Mouse (Mus musculus): Measurements from ENCODE around the gene Pf4. TPM values are rescaled to one million over a fixed set of nuclear protein-coding genes. Genes with fewer than 3 reads are reported as not detected.

The Pf4 gene
- 84.2 and 88.9 TPM in 2 replicates for polyA plus RNA-seq (2015; fragmentation: Nextera tagmentation; extraction: Ambion mirVana)

GRCm38 (mm10) chr5:90771880-90772653, at the start of gene Pf4:
TSS of gene Pf4 (plus strand) at chr5:90772435.
- no peak for DNase-seq (ENCODE audit: low spot score)

DNA sequence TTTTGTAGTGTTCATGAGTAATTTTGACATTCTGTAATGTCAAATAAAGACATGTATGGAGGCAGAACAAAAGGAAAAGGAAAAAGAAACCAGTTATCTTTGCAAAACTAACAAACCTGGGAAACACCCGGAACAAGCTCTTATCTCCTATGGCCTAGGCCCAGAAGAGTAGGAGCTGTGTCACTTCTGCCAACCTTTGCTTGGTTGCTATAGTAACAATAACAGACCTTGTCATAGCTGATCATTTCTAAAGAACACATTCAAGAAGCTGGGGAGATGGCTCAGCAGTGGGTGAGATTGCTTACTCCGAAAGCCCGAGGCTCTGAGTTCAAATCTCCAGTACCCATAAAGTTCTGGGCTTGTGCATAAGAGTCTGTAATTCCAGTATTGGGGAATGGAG, 49.6 kb upstream of the Pf4 start:
- no peak for DNase-seq (ENCODE audit: low spot score)

DNA sequence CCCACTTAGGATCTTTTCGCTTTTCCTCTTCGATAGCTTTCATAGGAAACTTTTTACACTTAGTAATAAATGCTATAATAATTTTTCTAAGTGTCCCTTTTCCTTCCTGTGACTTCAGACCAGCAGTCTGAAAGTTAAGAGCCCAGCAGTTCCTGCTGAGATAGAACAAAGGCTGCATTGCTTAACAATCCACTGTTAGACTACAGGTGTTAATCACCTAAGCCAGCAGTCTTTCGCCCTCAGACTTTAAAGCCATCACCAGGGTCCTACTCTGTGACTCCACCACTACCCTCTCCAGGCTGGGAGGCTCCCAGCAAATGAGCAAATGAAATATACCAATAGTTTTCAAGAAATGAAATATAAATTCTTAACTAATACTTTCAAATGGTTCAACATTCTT, 44.0 kb upstream of the Pf4 start:
- no peak for DNase-seq (ENCODE audit: low spot score)

- no peak for DNase-seq (ENCODE audit: low spot score)
Observed at GRCm38 (mm10) chr5:90731480-90731879, 40.8 kb upstream of the Pf4 start.

DNA sequence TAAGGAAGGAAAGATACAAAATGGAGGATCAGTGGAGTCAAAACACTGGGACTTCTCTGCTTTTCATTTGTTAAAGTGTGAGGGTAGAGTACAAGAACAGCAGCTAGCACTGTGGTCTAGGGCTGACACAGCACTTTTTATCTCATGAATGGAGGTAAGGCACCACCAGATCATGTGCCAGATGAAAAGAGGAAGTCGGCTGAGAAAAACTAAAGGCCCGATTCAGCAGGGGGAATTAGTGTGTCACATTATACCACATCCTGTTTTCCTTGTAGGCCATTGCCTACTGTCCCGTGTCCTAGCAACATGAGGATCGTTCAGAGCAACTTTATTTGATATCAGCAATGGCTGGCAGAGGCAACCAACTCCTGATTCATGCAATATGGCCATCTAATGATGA, 30.2 kb upstream of the Pf4 start:
- peak; percentile 44 for DNase-seq (ENCODE audit: low spot score)

DNA sequence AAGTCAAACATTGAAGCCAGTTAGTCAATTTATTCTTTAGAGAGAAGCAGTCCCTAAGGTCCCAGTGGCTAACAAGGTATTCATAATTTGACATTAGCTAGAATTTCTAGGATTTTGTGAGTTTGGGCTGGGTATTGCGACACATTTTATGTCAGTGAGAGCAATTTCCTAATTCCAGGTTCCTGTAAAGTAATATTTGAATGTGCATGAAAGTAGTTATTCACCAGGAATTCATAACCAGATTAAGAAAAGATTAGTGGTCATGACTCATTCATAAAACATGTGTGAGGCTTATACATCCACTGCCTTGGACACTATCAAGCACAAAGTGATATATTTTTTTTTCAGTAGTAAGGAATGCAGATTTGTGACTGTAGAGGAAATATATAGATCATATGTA, 18.3 kb upstream of the Pf4 start:
- DNase-seq (ENCODE audit: low spot score) = no peak

DNA sequence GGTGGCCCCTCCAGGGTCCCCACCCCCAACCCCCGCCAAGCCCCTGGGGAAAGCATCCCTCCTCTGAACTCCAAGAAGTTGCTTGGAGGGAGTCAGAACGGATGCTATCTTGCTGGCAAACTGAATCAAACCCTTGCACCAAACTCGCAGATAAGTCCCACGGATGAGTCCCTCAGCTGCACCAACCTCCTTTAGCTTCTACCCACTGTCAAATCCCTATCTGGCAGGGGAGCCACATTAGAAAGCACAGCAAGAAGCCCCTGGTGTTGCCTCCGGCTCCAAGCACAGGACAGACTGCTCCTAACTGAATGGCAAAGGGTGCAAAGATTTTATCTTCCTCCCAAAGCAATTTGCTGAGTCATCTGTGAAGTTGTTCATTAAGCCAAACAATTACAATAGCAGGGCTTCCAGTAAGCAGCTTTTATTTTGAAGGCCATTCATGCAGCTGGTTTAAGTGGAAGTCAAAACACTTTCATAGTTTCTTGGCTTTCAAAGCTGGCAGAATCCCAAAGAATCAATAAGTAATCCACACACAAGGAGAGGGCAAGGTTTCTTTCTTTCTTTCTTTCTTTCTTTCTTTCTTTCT, 14.1 kb upstream of the Pf4 start:
- no peak for DNase-seq (ENCODE audit: low spot score)

- no peak for DNase-seq (ENCODE audit: low spot score)
Observed at GRCm38 (mm10) chr5:90759077-90760065, 12.9 kb upstream of the Pf4 start, which contains the start of gene Cxcl5. TSS of gene Cxcl5 (plus strand) at chr5:90759360.

- DNase-seq (ENCODE audit: low spot score) = no peak
Observed at GRCm38 (mm10) chr5:90760303-90760702, 11.9 kb upstream of the Pf4 start.

DNA sequence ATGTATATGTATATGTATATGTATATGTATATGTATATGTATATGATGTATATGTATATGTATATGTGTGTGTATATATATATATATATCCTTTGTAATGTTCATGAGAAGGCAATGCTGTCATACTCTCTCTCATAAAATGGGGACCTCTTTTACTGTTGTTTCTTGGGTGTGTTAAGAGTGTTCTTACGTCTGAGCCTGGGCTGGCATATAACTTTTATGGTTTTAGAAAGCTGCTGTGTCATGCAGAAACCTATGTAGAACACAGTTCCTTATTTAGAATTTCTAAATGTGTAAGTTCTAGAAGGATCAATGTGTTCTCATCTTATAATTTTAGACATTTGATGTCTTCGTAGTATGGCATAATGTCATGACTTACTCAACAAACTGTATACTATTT, 11.4 kb upstream of the Pf4 start:
- DNase-seq (ENCODE audit: low spot score) = no peak

GRCm38 (mm10) chr5:90761834-90762233, 10.4 kb upstream of the Pf4 start:
- DNase-seq (ENCODE audit: low spot score) = no peak

GRCm38 (mm10) chr5:90763912-90764665, 8.1 kb upstream of the Pf4 start:
- no peak for DNase-seq (ENCODE audit: low spot score)

- no peak for DNase-seq (ENCODE audit: low spot score)
Observed at GRCm38 (mm10) chr5:90765821-90766606, 6.2 kb upstream of the Pf4 start.

DNA sequence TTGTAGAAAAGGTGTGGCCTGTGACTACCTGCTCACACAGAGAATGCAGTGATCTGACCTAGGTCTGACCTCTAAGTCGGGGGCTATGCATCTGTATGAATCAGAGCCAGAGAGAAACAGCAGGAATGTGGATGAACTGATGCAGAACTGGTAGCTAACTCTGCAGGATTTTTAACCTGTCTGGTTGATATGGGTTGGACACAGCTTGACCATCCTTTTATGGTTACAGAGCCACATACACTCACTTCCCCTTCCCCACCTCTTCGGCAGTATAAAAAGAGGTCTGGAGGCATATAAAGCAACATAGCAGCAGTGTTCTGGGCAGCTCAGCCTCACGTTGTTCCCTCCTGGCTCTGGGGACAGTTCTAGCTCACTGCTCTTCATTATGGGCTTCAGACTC, 4.0 kb upstream of the Pf4 start, which contains the start of gene Ppbp:
Gene Ppbp (plus strand): TSS at position 301 of the 400 bp plus-strand sequence.
- DNase-seq (ENCODE audit: low spot score) = no peak

DNA sequence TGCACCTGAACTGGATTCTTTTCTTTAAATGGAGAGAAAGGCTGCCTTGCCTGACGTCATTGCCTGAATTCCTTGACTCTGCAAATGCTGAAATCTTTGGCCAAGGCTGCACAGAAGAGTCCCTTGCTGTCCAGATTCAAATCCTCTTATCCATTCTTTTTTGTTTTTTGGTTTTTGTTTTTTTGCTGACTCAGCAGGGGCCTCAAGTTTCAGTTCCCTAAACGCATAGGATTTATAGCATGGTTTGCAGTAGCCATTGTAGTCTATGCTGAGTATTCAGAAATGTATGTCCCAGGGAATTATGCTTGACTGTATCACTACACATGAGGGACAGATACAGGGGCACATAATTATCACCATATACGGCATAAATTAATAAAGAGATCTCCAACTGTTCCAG, 866 bp upstream of the Pf4 start:
- no peak for DNase-seq (ENCODE audit: low spot score)

GRCm38 (mm10) chr5:90775562-90775961, 3.3 kb downstream of the Pf4 start:
- DNase-seq (ENCODE audit: low spot score) = no peak

GRCm38 (mm10) chr5:90777621-90778020, 5.4 kb downstream of the Pf4 start:
- DNase-seq (ENCODE audit: low spot score) = no peak

- no peak for DNase-seq (ENCODE audit: low spot score)
Observed at GRCm38 (mm10) chr5:90778856-90779255, 6.6 kb downstream of the Pf4 start.

DNA sequence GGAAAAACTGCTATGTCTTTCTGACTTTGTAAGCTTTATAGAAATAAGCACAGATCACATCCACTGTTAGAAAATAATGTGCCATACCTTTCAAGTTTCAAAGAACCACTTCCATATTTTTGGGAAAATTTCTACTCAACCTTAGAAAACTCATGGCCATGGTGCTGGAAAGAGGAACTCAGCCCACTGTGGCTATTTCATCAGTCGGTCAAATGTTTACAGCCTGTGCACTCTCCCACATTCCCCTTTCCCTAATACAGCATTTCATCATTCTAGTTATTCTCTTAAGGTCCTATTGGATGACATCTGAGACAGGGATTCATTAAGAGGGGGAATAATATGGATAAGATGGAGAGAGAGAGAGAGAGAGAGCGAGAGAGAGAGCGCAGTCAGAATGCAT, 11.5 kb downstream of the Pf4 start:
- DNase-seq (ENCODE audit: low spot score) = no peak
